Mouse (Mus musculus): Measurements from ENCODE around the gene Son. TPM values are rescaled to one million over a fixed set of nuclear protein-coding genes. Genes with fewer than 3 reads are reported as not detected.
A peak's percentile ranks its signal among the peaks of the same experiment; 100 is the strongest.

Son gene
- polyA plus RNA-seq, 1 experiment from 2014 or later: 108 TPM

DNA sequence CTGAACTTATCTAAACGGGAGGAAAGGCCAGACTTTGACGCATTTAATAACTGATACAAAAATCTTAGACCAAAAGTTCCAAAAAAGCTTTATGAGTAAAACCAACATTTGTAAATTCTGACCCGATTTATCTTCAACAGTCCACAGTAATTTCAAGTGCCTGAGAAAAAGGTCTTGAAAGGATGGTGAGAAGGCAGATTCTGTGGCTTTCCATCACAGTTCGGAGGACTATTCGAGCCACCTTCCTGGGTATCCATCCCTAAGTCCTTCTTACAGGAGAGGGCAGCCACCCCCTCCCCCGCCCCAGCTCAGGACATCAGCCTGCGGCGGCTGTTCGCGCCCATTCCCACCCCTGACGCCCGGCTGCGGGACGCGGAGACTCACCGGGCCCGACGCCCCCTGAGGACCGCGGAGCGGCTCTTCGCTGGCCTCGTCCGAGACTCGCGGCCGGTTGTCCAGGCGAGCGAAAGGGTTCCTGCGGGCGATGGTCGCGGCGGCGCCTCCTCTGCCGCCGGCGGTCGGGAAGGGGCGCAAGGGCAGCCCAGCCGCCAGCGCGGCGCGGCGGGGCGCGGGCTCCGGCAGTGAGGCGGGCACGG lies 40.8 kb downstream of the Son start:
- peaks cover 46% of the 10 kb centered on the region for H3K36me3 ChIP-seq (ENCODE audit: control insufficient read depth, insufficient read depth, low read length)
- WGBS: 1% methylated on average over 35 of the region's 51 CpGs

GRCm38 (mm10) chr16:91688619-91689334 lies 41.5 kb downstream of the Son start, which contains the start of gene Donson:
TSS of gene Donson (minus strand) at chr16:91688770.
- Histone ChIP-seq H3K4me2 (ENCODE audit: low read length) (peak within 1 kb of the TSS; percentile 93), H3K27me3 (ENCODE audit: control insufficient read depth, insufficient read depth, low read length) (no peaks in the 10 kb centered on the region), H3K9ac (ENCODE audit: low read length) (peak within 1 kb of the TSS; percentile 91), H3K4me3 (ENCODE audit: control insufficient read depth in 1 of 2, insufficient read depth in 1 of 2, low read depth in 1 of 2, low read length in 2 of 2) (peak within 1 kb of the TSS; percentile 65 to 88), H3K9me3 (ENCODE audit: control insufficient read depth, low read length) (no peaks in the 10 kb centered on the region), H3K27ac (replicated peaks in 1 of 2; ENCODE audit: control insufficient read depth in 1 of 2, insufficient read depth in 1 of 2, low read depth in 2 of 2, low read length in 2 of 2) (peak within 1 kb of the TSS; percentile 84 to 93), H3K36me3 (ENCODE audit: control insufficient read depth, insufficient read depth, low read length) (peaks cover 45% of the 10 kb centered on the region), H3K4me1 (ENCODE audit: control insufficient read depth in 2 of 2, insufficient read depth in 2 of 2, low read length in 2 of 2) (peaks cover 2 to 5% of the 10 kb centered on the region in 2 experiments; a peak in 3 of 4 replicates)
- peak; percentile 98 for ATAC-seq (ENCODE audit: insufficient number of reproducible peaks, insufficient read depth, low FRiP score, low read depth)
- under 1% methylated on average over 61 of the region's 71 CpGs for WGBS

More for the DNA sequence above, 40.8 kb downstream of the Son start:
- H3K9me3 ChIP-seq (ENCODE audit: control insufficient read depth, low read length): no peaks in the 10 kb centered on the region
- H3K27me3 ChIP-seq (ENCODE audit: control insufficient read depth, insufficient read depth, low read length): no peaks in the 10 kb centered on the region
- peak overlapping the region in 1 of 2 experiments; percentile 74; a peak in 2 of 4 replicates for H3K27ac ChIP-seq (replicated peaks in 1 of 2; ENCODE audit: control insufficient read depth in 1 of 2, insufficient read depth in 1 of 2, low read depth in 2 of 2, low read length in 2 of 2)
- peak overlapping the region; percentile 91 for H3K9ac ChIP-seq (ENCODE audit: low read length)
- H3K4me2 ChIP-seq (ENCODE audit: low read length): peak overlapping the region; percentile 93
- peaks cover 2 to 5% of the 10 kb centered on the region in 2 experiments; a peak in 3 of 4 replicates for H3K4me1 ChIP-seq (ENCODE audit: control insufficient read depth in 2 of 2, insufficient read depth in 2 of 2, low read length in 2 of 2)
- no peak; the same call in 1 of the 2 replicates for ATAC-seq (ENCODE audit: insufficient number of reproducible peaks, insufficient read depth, low FRiP score, low read depth)
- H3K4me3 ChIP-seq (ENCODE audit: control insufficient read depth in 1 of 2, insufficient read depth in 1 of 2, low read depth in 1 of 2, low read length in 2 of 2): peak overlapping the region; percentile 65 to 88

DNA sequence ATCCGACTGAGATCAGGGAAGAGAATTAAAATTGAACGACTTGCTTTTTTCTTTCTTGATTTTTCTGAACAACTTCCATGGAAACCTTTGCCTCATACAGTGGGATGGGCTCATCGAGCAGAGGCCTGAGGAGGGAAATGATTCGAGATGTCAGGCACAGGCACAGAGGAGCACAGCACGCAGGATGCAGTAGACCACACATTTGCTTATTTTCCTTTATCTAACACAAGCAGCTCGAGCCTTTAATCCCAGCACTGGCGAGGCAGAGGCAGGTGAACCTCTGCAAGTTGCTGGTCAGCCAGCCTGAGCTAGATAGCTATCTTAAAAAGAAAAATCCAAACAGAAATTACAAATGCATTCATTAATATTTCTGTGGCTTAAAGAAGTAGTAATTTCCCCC lies 42.5 kb downstream of the Son start:
- Histone ChIP-seq H3K36me3 (ENCODE audit: control insufficient read depth, insufficient read depth, low read length) (peaks cover 41% of the 10 kb centered on the region), H3K4me2 (ENCODE audit: low read length) (peak overlapping the region; percentile 93), H3K9me3 (ENCODE audit: control insufficient read depth, low read length) (no peaks in the 10 kb centered on the region), H3K27ac (replicated peaks in 1 of 2; ENCODE audit: control insufficient read depth in 1 of 2, insufficient read depth in 1 of 2, low read depth in 2 of 2, low read length in 2 of 2) (no peak overlapping the region), H3K4me3 (ENCODE audit: control insufficient read depth in 1 of 2, insufficient read depth in 1 of 2, low read depth in 1 of 2, low read length in 2 of 2) (no peak overlapping the region), H3K9ac (ENCODE audit: low read length) (0 out of 2 replicates have a peak overlapping the region, but pooled peaks have one; percentile 91), H3K4me1 (ENCODE audit: control insufficient read depth in 2 of 2, insufficient read depth in 2 of 2, low read length in 2 of 2) (peaks cover 2 to 5% of the 10 kb centered on the region in 2 experiments; a peak in 3 of 4 replicates), H3K27me3 (ENCODE audit: control insufficient read depth, insufficient read depth, low read length) (no peaks in the 10 kb centered on the region)
- ATAC-seq (ENCODE audit: insufficient number of reproducible peaks, insufficient read depth, low FRiP score, low read depth): no peak
- WGBS: 44% methylated on average over 7 of the region's 7 CpGs

DNA sequence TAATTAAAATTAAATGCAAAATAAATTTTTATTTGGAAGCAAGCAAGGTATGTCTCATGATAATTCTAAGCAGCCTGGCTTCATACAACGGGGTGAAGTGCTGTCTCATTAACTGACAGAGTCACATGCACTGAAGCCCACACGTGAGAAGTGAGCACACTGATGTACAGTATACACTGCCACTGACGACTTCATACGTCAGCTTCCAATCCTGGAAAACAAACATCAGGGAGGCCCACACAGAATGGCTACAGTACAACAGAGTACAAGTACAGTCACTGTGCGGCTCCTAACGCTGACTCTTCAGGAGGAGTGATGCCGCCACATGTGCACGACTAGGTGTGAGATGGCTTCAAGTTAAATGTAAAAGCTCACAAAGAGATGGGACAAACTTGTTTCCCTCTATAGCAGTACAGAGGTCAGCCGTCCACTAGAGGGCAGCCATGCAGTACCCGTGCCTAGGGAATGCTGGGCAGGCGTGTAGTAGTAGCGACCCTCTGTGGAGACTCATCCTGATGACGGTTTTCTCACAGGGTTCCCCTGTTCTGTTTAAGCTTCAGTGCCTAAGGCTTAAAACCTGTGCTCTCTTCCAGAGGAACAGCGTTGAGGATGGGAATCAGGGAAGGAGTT lies 47.3 kb downstream of the Son start:
- Histone ChIP-seq H3K4me2 (ENCODE audit: low read length) (no peak overlapping the region), H3K9me3 (ENCODE audit: control insufficient read depth, low read length) (no peaks in the 10 kb centered on the region), H3K27me3 (ENCODE audit: control insufficient read depth, insufficient read depth, low read length) (no peaks in the 10 kb centered on the region), H3K4me3 (ENCODE audit: control insufficient read depth in 1 of 2, insufficient read depth in 1 of 2, low read depth in 1 of 2, low read length in 2 of 2) (no peak overlapping the region), H3K9ac (ENCODE audit: low read length) (no peak overlapping the region), H3K27ac (replicated peaks in 1 of 2; ENCODE audit: control insufficient read depth in 1 of 2, insufficient read depth in 1 of 2, low read depth in 2 of 2, low read length in 2 of 2) (no peak overlapping the region), H3K36me3 (ENCODE audit: control insufficient read depth, insufficient read depth, low read length) (peaks cover 54% of the 10 kb centered on the region), H3K4me1 (ENCODE audit: control insufficient read depth in 2 of 2, insufficient read depth in 2 of 2, low read length in 2 of 2) (0 out of 4 replicates have a peak, but pooled peaks cover 0 to 2% of the 10 kb centered on the region in 2 experiments)
- peak; percentile 81 for ATAC-seq (ENCODE audit: insufficient number of reproducible peaks, insufficient read depth, low FRiP score, low read depth)
- WGBS: 28% methylated on average over 14 of the region's 14 CpGs

GRCm38 (mm10) chr16:91695108-91695755 lies 47.9 kb downstream of the Son start:
- 55% methylated on average over 8 of the region's 8 CpGs for WGBS
- Histone ChIP-seq H3K4me1 (ENCODE audit: control insufficient read depth in 2 of 2, insufficient read depth in 2 of 2, low read length in 2 of 2) (no peaks in the 10 kb centered on the region), H3K27me3 (ENCODE audit: control insufficient read depth, insufficient read depth, low read length) (no peaks in the 10 kb centered on the region), H3K36me3 (ENCODE audit: control insufficient read depth, insufficient read depth, low read length) (peaks cover 58% of the 10 kb centered on the region), H3K9me3 (ENCODE audit: control insufficient read depth, low read length) (no peaks in the 10 kb centered on the region), H3K4me3 (ENCODE audit: control insufficient read depth in 1 of 2, insufficient read depth in 1 of 2, low read depth in 1 of 2, low read length in 2 of 2) (no peak overlapping the region), H3K27ac (replicated peaks in 1 of 2; ENCODE audit: control insufficient read depth in 1 of 2, insufficient read depth in 1 of 2, low read depth in 2 of 2, low read length in 2 of 2) (no peak overlapping the region), H3K4me2 (ENCODE audit: low read length) (no peak overlapping the region), H3K9ac (ENCODE audit: low read length) (no peak overlapping the region)
- ATAC-seq (ENCODE audit: insufficient number of reproducible peaks, insufficient read depth, low FRiP score, low read depth): no peak

GRCm38 (mm10) chr16:91698995-91699394 lies 51.7 kb downstream of the Son start:
- no peaks in the 10 kb centered on the region for H3K4me1 ChIP-seq (ENCODE audit: control insufficient read depth in 2 of 2, insufficient read depth in 2 of 2, low read length in 2 of 2)
- no peaks in the 10 kb centered on the region for H3K9me3 ChIP-seq (ENCODE audit: control insufficient read depth, low read length)
- no peak overlapping the region for H3K9ac ChIP-seq (ENCODE audit: low read length)
- no peak overlapping the region for H3K4me2 ChIP-seq (ENCODE audit: low read length)
- no peak for ATAC-seq (ENCODE audit: insufficient number of reproducible peaks, insufficient read depth, low FRiP score, low read depth)
- 93% methylated on average over 1 of the region's 1 CpGs for WGBS
- no peak overlapping the region for H3K27ac ChIP-seq (replicated peaks in 1 of 2; ENCODE audit: control insufficient read depth in 1 of 2, insufficient read depth in 1 of 2, low read depth in 2 of 2, low read length in 2 of 2)
- no peak overlapping the region for H3K4me3 ChIP-seq (ENCODE audit: control insufficient read depth in 1 of 2, insufficient read depth in 1 of 2, low read depth in 1 of 2, low read length in 2 of 2)
- no peaks in the 10 kb centered on the region for H3K27me3 ChIP-seq (ENCODE audit: control insufficient read depth, insufficient read depth, low read length)
- H3K36me3 ChIP-seq (ENCODE audit: control insufficient read depth, insufficient read depth, low read length): peaks cover 62% of the 10 kb centered on the region

DNA sequence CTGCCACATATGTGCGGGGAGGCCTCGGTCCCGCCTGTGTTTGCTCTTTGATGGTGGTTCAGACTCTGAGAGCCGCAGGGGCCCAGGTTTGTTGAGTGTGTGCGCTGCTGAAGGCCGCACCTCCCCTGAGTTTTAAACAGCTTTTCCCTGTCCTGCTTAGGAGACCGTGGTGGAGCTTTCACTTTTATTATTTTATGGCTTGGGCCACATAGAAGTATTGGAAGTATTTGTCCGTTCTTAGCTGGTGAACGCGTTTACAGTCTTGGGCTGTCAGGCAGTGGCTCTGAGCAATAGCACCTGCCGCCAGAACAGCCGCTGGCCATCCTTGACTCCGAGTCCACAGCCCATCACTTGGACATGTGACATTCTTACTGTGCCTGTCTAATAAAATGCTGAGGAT lies 54.6 kb downstream of the Son start:
- H3K4me1 ChIP-seq (ENCODE audit: control insufficient read depth in 2 of 2, insufficient read depth in 2 of 2, low read length in 2 of 2): no peaks in the 10 kb centered on the region
- no peaks in the 10 kb centered on the region for H3K9me3 ChIP-seq (ENCODE audit: control insufficient read depth, low read length)
- no peaks in the 10 kb centered on the region for H3K27me3 ChIP-seq (ENCODE audit: control insufficient read depth, insufficient read depth, low read length)
- no peak for ATAC-seq (ENCODE audit: insufficient number of reproducible peaks, insufficient read depth, low FRiP score, low read depth)
- WGBS: 86% methylated on average over 13 of the region's 13 CpGs
- H3K9ac ChIP-seq (ENCODE audit: low read length): no peak overlapping the region
- peaks cover 71% of the 10 kb centered on the region for H3K36me3 ChIP-seq (ENCODE audit: control insufficient read depth, insufficient read depth, low read length)
- H3K4me2 ChIP-seq (ENCODE audit: low read length): no peak overlapping the region
- no peak overlapping the region for H3K27ac ChIP-seq (replicated peaks in 1 of 2; ENCODE audit: control insufficient read depth in 1 of 2, insufficient read depth in 1 of 2, low read depth in 2 of 2, low read length in 2 of 2)
- H3K4me3 ChIP-seq (ENCODE audit: control insufficient read depth in 1 of 2, insufficient read depth in 1 of 2, low read depth in 1 of 2, low read length in 2 of 2): no peak overlapping the region

Measured in heart, embryonic 14.5 days (tissue).